Mouse (Mus musculus): ENCODE measurements around the gene Gm11214. TPM values are rescaled to one million over a fixed set of nuclear protein-coding genes. Genes with fewer than 3 reads are reported as not detected.

Gm11214 gene
- polyA plus RNA-seq, 1 experiment from 2014 or later, result not detected

DNA sequence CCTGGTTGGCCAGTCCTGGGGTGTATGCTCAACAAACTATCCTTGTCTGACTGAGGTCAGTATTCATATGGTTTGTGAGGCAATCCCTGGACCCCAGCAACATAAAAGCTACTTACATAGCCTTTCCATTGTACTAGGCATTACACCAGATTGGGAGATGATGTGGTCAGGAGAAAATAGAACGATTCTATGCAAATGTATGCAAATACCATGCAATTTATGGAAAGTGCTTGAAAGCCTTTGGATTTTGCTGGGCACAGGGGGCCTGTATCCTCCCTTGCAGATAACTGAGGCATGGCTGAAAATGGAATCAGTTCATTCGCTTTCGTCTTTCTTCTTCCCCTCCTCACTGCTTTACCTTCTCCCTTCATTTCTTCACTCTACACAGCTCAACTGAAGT, 18.4 kb upstream of the Gm11214 start:
- Histone ChIP-seq H3K9me3 (ENCODE audit: control insufficient read depth, low read length) (no peaks in the 10 kb centered on the region), H3K9ac (ENCODE audit: low read depth, low read length) (no peak overlapping the region), H3K4me2 (replicated peaks; ENCODE audit: low read depth, low read length) (no peak overlapping the region), H3K4me1 (replicated peaks; ENCODE audit: control insufficient read depth, insufficient read depth, low read length) (no peaks in the 10 kb centered on the region), H3K4me3 (ENCODE audit: low read depth, low read length) (no peak overlapping the region), H3K27ac (ENCODE audit: low read depth, low read length) (no peak overlapping the region), H3K36me3 (ENCODE audit: control insufficient read depth, insufficient read depth, low read length) (no peaks in the 10 kb centered on the region), H3K27me3 (ENCODE audit: control insufficient read depth, insufficient read depth, low read length) (no peaks in the 10 kb centered on the region)
- DNase-seq (ENCODE audit: low spot score) (no peak), ATAC-seq (ENCODE audit: low FRiP score) (no peak)
- 86% methylated on average over 3 of the region's 3 CpGs for WGBS

DNA sequence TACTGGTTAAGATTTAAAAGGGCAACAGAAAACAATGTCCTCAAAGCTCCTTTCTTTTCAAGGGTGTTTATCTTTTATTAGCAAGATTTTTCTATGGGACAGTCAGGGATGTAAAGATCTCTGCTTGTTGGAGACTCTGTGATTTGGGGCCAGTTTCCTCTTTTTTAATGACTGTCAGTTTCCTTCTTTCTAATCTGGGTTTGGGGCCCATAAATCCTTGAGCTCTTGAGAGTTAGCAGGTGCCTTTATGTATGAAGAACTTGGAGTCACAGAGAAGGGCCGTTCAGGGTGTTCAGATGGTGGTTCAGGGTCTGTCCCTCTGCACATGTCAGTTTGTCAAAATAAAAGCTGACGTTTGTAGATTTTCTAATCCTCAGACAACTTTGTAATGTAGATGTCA, 11.9 kb upstream of the Gm11214 start:
- Histone ChIP-seq H3K36me3 (ENCODE audit: control insufficient read depth, insufficient read depth, low read length) (no peaks in the 10 kb centered on the region), H3K4me3 (ENCODE audit: low read depth, low read length) (no peak overlapping the region), H3K9me3 (ENCODE audit: control insufficient read depth, low read length) (no peaks in the 10 kb centered on the region), H3K4me2 (replicated peaks; ENCODE audit: low read depth, low read length) (no peak overlapping the region), H3K27ac (ENCODE audit: low read depth, low read length) (no peak overlapping the region), H3K4me1 (replicated peaks; ENCODE audit: control insufficient read depth, insufficient read depth, low read length) (no peaks in the 10 kb centered on the region), H3K27me3 (ENCODE audit: control insufficient read depth, insufficient read depth, low read length) (no peaks in the 10 kb centered on the region), H3K9ac (ENCODE audit: low read depth, low read length) (no peak overlapping the region)
- ATAC-seq (ENCODE audit: low FRiP score) (no peak), DNase-seq (ENCODE audit: low spot score) (no peak)
- WGBS, result 73% methylated on average over 2 of the region's 2 CpGs

GRCm38 (mm10) chr4:63668255-63668654, 5.1 kb upstream of the Gm11214 start:
- Histone ChIP-seq H3K4me2 (replicated peaks; ENCODE audit: low read depth, low read length) (no peak overlapping the region), H3K4me3 (ENCODE audit: low read depth, low read length) (no peak overlapping the region), H3K9ac (ENCODE audit: low read depth, low read length) (no peak overlapping the region), H3K27me3 (ENCODE audit: control insufficient read depth, insufficient read depth, low read length) (no peaks in the 10 kb centered on the region), H3K9me3 (ENCODE audit: control insufficient read depth, low read length) (no peaks in the 10 kb centered on the region), H3K27ac (ENCODE audit: low read depth, low read length) (no peak overlapping the region), H3K36me3 (ENCODE audit: control insufficient read depth, insufficient read depth, low read length) (no peaks in the 10 kb centered on the region), H3K4me1 (replicated peaks; ENCODE audit: control insufficient read depth, insufficient read depth, low read length) (no peaks in the 10 kb centered on the region)
- WGBS, result 82% methylated on average over 4 of the region's 4 CpGs
- ATAC-seq (ENCODE audit: low FRiP score) (no peak), DNase-seq (ENCODE audit: low spot score) (no peak)

GRCm38 (mm10) chr4:63665738-63666137, 2.6 kb upstream of the Gm11214 start:
- WGBS, result 68% methylated on average over 7 of the region's 7 CpGs
- H3K36me3 ChIP-seq (ENCODE audit: control insufficient read depth, insufficient read depth, low read length), result no peaks in the 10 kb centered on the region
- no peak overlapping the region for H3K9ac ChIP-seq (ENCODE audit: low read depth, low read length)
- ATAC-seq (ENCODE audit: low FRiP score) (peak; percentile 35; the same call in 1 of the 2 replicates), DNase-seq (ENCODE audit: low spot score) (peak; percentile 18)
- H3K9me3 ChIP-seq (ENCODE audit: control insufficient read depth, low read length), result no peaks in the 10 kb centered on the region
- no peaks in the 10 kb centered on the region for H3K27me3 ChIP-seq (ENCODE audit: control insufficient read depth, insufficient read depth, low read length)
- H3K4me1 ChIP-seq (replicated peaks; ENCODE audit: control insufficient read depth, insufficient read depth, low read length), result no peaks in the 10 kb centered on the region
- H3K4me3 ChIP-seq (ENCODE audit: low read depth, low read length), result no peak overlapping the region
- H3K4me2 ChIP-seq (replicated peaks; ENCODE audit: low read depth, low read length), result no peak overlapping the region
- H3K27ac ChIP-seq (ENCODE audit: low read depth, low read length), result no peak overlapping the region

DNA sequence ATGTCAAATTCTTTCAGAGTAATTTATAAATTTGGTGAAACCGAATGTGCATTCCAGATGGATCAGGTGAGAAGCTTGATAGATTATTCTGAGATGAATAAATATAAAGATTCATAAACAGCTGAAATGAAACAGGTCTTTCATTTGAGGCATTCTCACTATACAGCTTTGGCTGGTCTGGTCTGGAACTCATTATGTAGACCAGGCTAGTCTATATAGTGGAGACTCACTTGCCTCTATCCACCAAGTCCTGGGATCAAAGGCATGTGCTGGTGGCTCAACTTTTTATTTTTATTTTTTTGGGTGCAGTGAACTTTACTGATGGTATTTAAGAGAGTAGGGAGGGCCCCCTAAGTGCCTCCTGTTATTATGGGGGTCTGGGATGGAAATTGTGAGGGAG, 1.3 kb downstream of the Gm11214 start:
- Histone ChIP-seq H3K27ac (ENCODE audit: low read depth, low read length) (no peak overlapping the region), H3K4me3 (ENCODE audit: low read depth, low read length) (no peak overlapping the region), H3K36me3 (ENCODE audit: control insufficient read depth, insufficient read depth, low read length) (no peaks in the 10 kb centered on the region), H3K4me1 (replicated peaks; ENCODE audit: control insufficient read depth, insufficient read depth, low read length) (no peaks in the 10 kb centered on the region), H3K27me3 (ENCODE audit: control insufficient read depth, insufficient read depth, low read length) (no peaks in the 10 kb centered on the region), H3K4me2 (replicated peaks; ENCODE audit: low read depth, low read length) (no peak overlapping the region), H3K9ac (ENCODE audit: low read depth, low read length) (no peak overlapping the region), H3K9me3 (ENCODE audit: control insufficient read depth, low read length) (no peaks in the 10 kb centered on the region)
- ATAC-seq (ENCODE audit: low FRiP score) (peak; percentile 72; the same call in 1 of the 2 replicates), DNase-seq (ENCODE audit: low spot score) (no peak)
- WGBS, result 63% methylated on average over 1 of the region's 1 CpGs

DNA sequence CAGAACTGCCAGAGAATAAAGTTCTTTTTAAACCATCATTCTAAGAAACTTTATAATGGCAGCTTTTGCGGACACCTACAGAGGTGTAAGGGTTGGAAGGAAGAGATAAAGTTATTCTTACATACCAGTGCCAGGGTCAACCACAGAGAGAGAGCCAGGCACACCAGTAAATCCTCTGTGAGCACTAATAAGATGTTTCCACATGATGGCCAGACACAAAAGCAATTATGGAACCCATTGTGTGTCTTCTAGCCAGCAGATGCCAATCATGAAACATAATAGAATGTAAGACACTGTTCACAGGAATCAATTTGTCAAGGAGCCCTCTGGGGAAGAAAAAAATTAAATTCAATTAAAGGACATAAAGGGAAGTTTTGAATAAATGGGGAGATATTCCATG, 1.8 kb downstream of the Gm11214 start:
- H3K36me3 ChIP-seq (ENCODE audit: control insufficient read depth, insufficient read depth, low read length), result no peaks in the 10 kb centered on the region
- no peaks in the 10 kb centered on the region for H3K27me3 ChIP-seq (ENCODE audit: control insufficient read depth, insufficient read depth, low read length)
- ATAC-seq (ENCODE audit: low FRiP score), result peak; percentile 73
- no peak overlapping the region for H3K4me2 ChIP-seq (replicated peaks; ENCODE audit: low read depth, low read length)
- no peak overlapping the region for H3K27ac ChIP-seq (ENCODE audit: low read depth, low read length)
- no peak overlapping the region for H3K9ac ChIP-seq (ENCODE audit: low read depth, low read length)
- peak; percentile 43 for DNase-seq (ENCODE audit: low spot score)
- WGBS, result 41% methylated on average over 1 of the region's 1 CpGs
- no peaks in the 10 kb centered on the region for H3K9me3 ChIP-seq (ENCODE audit: control insufficient read depth, low read length)
- no peaks in the 10 kb centered on the region for H3K4me1 ChIP-seq (replicated peaks; ENCODE audit: control insufficient read depth, insufficient read depth, low read length)
- H3K4me3 ChIP-seq (ENCODE audit: low read depth, low read length), result no peak overlapping the region

- Histone ChIP-seq H3K9me3 (ENCODE audit: control insufficient read depth, low read length) (no peaks in the 10 kb centered on the region), H3K9ac (ENCODE audit: low read depth, low read length) (no peak overlapping the region), H3K4me1 (replicated peaks; ENCODE audit: control insufficient read depth, insufficient read depth, low read length) (no peaks in the 10 kb centered on the region), H3K27ac (ENCODE audit: low read depth, low read length) (no peak overlapping the region), H3K36me3 (ENCODE audit: control insufficient read depth, insufficient read depth, low read length) (no peaks in the 10 kb centered on the region), H3K4me3 (ENCODE audit: low read depth, low read length) (no peak overlapping the region), H3K27me3 (ENCODE audit: control insufficient read depth, insufficient read depth, low read length) (no peaks in the 10 kb centered on the region), H3K4me2 (replicated peaks; ENCODE audit: low read depth, low read length) (no peak overlapping the region)
- whole genome bisulfite sequencing, result 96% methylated on average over 1 of the region's 1 CpGs
- DNase-seq (ENCODE audit: low spot score) (no peak), ATAC-seq (ENCODE audit: low FRiP score) (no peak)
These were observed 3.4 kb downstream of the Gm11214 start for GRCm38 (mm10) chr4:63659775-63660174.

GRCm38 (mm10) chr4:63659086-63659485, 4.1 kb downstream of the Gm11214 start:
- peak; percentile 10 for DNase-seq (ENCODE audit: low spot score)
- no peaks in the 10 kb centered on the region for H3K4me1 ChIP-seq (replicated peaks; ENCODE audit: control insufficient read depth, insufficient read depth, low read length)
- no peaks in the 10 kb centered on the region for H3K27me3 ChIP-seq (ENCODE audit: control insufficient read depth, insufficient read depth, low read length)
- H3K9me3 ChIP-seq (ENCODE audit: control insufficient read depth, low read length), result no peaks in the 10 kb centered on the region
- no peak overlapping the region for H3K27ac ChIP-seq (ENCODE audit: low read depth, low read length)
- no peak overlapping the region for H3K9ac ChIP-seq (ENCODE audit: low read depth, low read length)
- no peak for ATAC-seq (ENCODE audit: low FRiP score)
- H3K36me3 ChIP-seq (ENCODE audit: control insufficient read depth, insufficient read depth, low read length), result no peaks in the 10 kb centered on the region
- H3K4me3 ChIP-seq (ENCODE audit: low read depth, low read length), result no peak overlapping the region
- no peak overlapping the region for H3K4me2 ChIP-seq (replicated peaks; ENCODE audit: low read depth, low read length)
- whole genome bisulfite sequencing, result 43% methylated on average over 4 of the region's 4 CpGs

- 91% methylated on average over 1 of the region's 1 CpGs for WGBS
- DNase-seq (ENCODE audit: low spot score) (no peak), ATAC-seq (ENCODE audit: low FRiP score) (no peak)
- Histone ChIP-seq H3K9me3 (ENCODE audit: control insufficient read depth, low read length) (no peaks in the 10 kb centered on the region), H3K27me3 (ENCODE audit: control insufficient read depth, insufficient read depth, low read length) (no peaks in the 10 kb centered on the region), H3K4me3 (ENCODE audit: low read depth, low read length) (no peak overlapping the region), H3K9ac (ENCODE audit: low read depth, low read length) (no peak overlapping the region), H3K4me1 (replicated peaks; ENCODE audit: control insufficient read depth, insufficient read depth, low read length) (no peaks in the 10 kb centered on the region), H3K36me3 (ENCODE audit: control insufficient read depth, insufficient read depth, low read length) (no peaks in the 10 kb centered on the region), H3K27ac (ENCODE audit: low read depth, low read length) (no peak overlapping the region), H3K4me2 (replicated peaks; ENCODE audit: low read depth, low read length) (no peak overlapping the region)
These were observed 8.8 kb downstream of the Gm11214 start for GRCm38 (mm10) chr4:63654381-63654780.

Data from hindbrain, embryonic 11.5 days (tissue).